Mouse (Mus musculus): ENCODE measurements around the gene Tenm4.

DNA sequence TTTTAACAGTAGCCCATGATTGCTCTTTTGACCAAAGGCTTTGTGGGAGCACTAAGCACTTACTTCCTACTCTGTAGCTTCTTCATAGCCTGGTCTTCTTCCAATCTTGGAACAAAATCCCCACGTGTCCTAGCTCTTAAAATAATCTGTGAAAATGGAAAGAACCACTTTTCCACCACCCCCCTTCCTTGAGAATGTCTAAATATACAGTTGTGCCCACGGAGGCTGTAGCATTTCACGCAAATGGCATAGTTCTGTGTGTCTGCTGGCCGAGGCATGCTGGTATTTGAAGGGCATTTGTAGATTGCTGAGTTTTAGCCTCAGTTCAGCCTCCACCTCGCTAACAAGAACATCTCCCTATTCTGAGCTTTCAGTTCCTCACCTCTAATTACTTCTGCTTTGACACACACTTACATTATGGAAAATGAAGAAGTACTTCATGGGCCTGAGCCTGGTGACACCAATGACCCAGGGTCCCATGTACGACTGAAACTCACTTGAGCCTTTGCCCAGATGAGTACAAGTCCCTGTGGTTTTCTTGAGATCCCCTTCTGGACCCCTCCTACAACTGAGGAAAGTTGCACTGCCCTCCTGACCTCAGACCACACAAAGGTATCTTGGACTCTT lies 306.1 kb downstream of the Tenm4 start:
- TF ChIP-seq CTCF (IDR thresholded peaks at IDR 0.05) (no peak), EP300 (IDR thresholded peaks at IDR 0.05) (no peak)

Measured in lung, postnatal 0 days (tissue).